Mouse (Mus musculus): ENCODE results near the gene Wt1. TPM values are rescaled to one million over a fixed set of nuclear protein-coding genes. Genes with fewer than 3 reads are reported as not detected.

Wt1 gene
- polyA plus RNA-seq (2012; rRNA removed): 1.0 and 2.2 TPM in 2 replicates

GRCm38 (mm10) chr2:105126279-105126678, at the start of gene Wt1:
TSS of gene Wt1 (plus strand) at chr2:105126529.

GRCm38 (mm10) chr2:105091718-105092117, 34.6 kb upstream of the Wt1 start, which contains the start of gene Gm11060:
TSS of gene Gm11060 (plus strand) at chr2:105092018.

Other genes with a start within 250 kb of the Wt1 start
- gene Eif3m, start 109.4 kb upstream of the Wt1 start, polyA plus RNA-seq (2012; rRNA removed): 3.0 and 3.4 TPM in 2 replicates
- not detected in 2 replicates for gene Gm11060, start 34.5 kb upstream of the Wt1 start, polyA plus RNA-seq (2012; rRNA removed)
- 0.39 TPM in 1 of 2 replicates, not detected in the other for gene Them7, start 97.8 kb downstream of the Wt1 start, polyA plus RNA-seq (2012; rRNA removed)

Data from stomach, adult 2 months (tissue).